Mouse (Mus musculus) urinary bladder, postnatal 10 days (tissue): ENCODE data around the gene Tars2.
A peak's percentile ranks its signal among the peaks of the same experiment; 100 is the strongest.
"Not testable (repeated sequence)": the region's sequence is repeated elsewhere in the genome, so short reads cannot be mapped to it uniquely, and the experiment has no call there.

Source experiments
- DNase-seq: peaks from one replicate; pipeline ENCODE4 v3.0.0; 2022; ENCODE audit warnings: low spot score

Gene Tars2

DNA sequence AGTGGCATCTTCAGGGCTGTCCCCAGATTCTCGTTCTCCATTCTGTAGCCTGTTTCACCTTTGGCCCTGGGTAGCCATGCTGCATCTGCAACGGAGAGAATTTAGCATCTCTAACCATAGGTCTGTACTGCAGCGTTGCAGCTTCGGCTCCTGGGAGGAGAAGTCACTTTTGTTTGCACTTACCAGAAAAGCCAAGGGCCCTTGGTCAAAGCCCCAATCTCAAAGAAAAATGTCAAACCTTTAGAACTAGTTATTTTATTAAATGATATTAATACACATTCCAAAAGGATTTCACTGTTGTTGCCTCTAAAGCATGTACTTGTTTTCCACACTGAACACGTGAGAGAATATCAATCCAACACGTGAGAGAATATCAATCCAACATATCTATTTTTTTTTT, at the start of gene Tars2:
Tars2 (minus strand) TSS at position 101 of the 400 bp plus-strand sequence.
- no peak for DNase-seq

DNA sequence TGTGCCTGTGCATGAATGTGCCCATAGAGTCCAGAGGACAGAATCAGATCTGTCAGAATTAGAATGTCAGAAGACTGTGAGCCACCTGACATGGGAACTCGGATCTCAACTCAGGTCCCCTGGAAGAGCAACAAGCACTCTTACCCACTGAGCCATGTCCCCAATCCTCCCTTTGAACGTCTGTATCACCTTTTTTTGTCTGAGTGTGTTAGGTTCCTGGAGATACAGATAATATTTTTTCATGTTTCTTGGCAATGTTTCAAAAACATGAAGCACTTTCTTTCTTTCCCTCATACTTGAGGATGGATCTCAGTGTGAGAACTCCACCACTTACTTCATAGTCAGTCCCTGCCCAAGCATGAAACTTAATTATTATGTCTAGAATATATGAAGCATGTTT, 48.4 kb upstream of the Tars2 start:
- DNase-seq, result no peak

DNA sequence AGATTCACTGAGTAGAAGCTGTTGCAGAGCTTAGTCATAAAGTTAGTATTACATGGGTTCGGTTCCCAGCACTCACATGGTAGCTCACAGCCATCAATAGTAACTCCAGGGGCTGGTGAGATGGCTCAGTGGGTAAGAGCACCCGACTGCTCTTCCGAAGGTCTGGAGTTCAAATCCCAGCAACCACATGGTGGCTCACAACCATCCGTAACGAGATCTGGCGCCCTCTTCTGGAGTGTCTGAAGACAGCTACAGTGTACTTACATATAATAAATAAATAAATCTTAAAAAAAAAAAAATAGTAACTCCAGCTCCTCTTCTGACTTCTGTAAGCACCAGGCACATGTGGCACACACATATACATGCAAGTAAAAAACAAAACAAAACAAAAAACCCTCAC, 47.6 kb upstream of the Tars2 start:
- DNase-seq, result not testable (repeated sequence)

DNA sequence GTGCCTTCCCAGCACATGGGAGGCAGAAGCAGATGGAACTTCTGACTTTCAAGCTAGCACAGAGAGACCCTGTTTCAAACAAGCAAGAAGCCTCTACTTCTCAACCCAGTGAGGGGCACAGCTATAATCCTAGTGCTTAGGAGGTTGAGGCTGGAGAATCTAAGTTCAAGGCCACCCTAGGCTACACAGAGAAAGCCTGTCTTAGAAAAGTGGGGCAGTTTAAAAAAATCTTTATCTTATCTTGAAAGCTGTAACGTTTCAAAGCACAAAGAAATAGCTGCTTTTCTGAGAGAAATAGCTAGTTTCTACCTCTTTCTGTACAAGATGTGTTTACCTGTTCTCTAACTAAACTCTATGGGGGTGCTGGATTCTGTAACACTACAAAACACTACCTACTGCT, 46.7 kb upstream of the Tars2 start:
- DNase-seq, result no peak

DNA sequence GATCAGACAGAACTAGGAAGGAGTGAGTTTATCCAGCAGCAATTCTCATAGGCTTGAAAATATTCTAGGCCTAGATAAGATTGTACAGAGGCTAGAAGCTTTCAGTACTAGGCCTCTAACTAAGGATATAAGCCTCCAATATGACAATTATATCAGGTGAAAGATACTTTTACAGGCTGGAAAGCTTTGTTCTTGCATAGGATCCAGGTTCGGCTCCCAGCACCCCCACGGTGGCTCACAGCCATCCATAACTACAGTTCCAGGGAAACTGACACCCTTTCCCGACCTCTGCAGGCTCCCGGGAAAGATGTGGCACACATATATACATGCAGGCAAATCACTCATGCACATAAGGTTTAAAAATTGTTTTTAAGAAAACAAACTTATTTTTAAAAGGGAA, 43.8 kb upstream of the Tars2 start:
- no peak for DNase-seq

DNA sequence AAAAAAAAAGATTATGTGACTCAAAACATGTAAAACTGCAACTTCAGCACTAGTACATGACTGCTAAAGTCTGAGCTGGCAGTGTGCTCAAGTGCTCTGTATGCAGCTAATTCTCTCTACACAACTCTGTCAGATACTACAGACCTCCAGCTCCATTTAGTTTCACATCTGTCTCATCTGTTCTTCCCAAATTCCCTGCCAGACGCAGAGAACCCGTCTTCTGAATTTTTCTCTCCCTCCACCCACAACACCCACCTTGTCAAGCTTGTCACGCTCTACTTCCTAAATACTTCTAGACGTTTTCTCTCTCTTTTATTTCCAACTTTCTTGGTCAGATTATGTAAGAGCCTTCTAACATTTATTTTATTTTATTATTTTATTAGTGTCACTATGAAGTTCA, 38.8 kb upstream of the Tars2 start:
- no peak for DNase-seq

DNA sequence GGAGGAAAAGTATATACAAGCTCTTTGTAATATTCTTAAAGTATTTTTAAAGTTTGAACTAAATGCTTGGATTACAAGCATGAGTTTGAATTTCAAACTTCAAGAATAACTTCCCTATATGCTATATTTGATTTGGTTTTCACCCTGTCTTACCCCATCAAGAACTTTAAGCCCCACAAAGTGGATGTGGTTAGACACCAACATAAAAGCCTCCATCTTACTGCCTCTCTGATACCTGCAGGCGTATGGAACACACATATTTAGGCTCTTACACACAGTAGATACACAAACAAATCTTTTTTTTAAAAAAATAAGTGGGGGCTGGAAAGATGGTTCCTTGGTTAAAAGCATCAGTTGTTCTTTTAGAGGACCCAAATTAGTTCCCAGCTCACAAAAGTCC, 34.3 kb upstream of the Tars2 start:
- DNase-seq, result no peak

DNA sequence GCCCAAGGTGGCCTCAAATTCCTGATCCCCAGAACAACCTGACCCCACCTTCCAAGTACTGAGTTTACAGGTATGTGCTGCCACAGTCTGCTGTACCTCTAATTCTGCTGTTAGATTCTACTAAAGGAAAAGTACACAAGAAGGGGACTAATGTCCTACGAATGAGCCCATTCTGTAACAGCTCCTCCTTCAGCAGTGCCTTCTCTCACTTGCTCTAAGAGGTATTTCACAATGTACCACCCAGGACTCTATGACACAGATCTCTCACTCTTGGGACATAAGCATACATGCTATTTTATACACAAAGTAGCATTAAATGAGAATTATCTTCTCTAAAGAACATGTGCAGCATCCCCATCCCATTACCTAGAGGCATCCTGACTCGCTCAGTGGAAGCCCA, 33.7 kb upstream of the Tars2 start:
- DNase-seq, result no peak

DNA sequence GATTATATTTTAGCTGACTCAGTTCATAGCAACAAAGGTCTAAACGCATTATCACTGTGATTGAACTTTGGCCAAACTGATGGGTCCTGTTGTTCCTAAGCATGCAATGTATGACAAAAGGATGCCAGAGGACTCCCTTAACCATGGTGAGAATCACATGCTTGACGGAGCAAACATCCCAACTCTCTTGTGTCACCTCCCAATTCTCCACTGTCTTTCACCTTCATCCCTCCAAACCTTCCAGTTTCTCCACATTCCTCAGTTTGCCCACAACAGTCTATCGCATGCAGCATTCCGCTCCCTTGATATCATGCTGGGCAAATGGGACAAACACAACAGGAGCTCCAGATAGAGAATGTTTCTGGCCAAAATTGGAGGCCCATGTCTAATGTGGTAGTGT, 25.5 kb upstream of the Tars2 start:
- no peak for DNase-seq

DNA sequence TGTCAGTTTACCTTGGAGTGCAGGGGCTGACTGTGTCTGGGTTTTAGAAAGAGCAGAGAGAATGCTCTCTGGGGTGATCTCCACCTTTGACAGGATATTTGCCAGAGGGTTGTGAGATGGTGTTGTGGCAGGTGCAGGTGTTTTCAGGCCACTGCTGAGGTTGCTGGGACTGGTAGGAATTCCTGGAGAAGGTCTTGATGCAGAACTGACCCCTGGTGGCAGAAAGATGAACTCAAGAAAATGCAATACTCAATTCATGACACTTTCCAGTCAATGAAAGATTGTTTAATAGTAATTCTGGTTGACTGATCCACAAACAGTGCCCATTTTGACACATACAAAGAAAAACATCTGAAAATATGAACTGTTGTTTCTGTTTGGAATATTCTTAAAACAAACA, 12.0 kb upstream of the Tars2 start:
- DNase-seq, result no peak

DNA sequence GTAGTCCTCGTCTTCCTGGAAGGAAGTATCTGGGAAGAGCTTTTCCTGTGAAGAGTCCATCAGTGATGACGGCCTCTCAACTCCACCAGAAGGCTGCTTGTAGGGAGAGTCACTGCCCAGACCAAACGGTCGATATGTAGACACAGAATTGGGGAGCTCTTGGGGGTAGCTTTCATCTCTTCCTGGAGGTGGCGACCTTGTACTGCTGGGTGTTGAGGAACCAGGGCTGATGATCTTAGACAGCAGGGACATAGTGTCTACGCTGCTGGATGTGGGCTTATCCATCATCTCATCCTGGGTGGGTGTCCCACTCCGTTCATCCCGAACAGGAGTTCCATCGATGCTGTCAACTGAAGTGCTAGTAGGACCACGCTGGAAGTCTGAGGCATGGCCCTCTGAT, 5.5 kb upstream of the Tars2 start:
- no peak for DNase-seq

DNA sequence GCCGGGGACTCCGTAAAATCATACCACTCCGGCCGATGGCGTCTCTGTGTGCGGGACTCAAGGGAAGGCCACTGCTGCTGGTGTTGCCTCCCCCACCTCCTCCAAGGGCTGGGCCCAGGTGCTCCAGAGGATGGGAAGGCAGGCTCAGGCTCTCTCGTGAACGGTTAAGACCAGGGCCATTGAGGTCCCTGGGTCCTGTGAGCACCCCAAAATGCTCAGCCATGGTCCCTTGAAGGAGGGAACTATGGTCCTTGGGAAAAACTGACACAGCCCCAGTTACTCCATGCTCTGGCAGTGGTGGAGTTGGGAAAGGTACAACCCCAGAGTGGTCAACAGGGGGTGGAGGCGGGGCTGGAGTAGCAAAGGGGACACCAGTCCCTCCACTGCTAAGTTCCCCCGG, 3.8 kb upstream of the Tars2 start:
- DNase-seq, result no peak

DNA sequence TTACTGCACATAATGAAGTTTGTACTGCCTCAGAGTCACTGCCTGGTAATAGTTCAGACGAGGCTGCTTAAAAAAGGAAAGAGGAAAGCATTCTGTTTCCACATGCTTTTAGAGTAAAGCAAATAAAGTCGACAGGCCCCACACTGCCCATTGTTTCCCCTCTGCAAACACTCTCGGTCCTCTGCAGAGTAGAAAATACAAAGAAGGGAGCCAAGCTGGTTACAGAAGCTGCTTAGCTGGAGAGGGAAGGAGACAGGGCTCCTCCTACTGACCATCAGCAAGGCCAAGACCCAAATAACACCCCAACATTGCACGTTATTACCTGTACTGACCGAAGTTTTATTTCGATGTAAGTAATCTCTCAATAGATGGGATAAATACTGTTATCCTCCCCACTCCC, 3.0 kb upstream of the Tars2 start:
- DNase-seq, result no peak

DNA sequence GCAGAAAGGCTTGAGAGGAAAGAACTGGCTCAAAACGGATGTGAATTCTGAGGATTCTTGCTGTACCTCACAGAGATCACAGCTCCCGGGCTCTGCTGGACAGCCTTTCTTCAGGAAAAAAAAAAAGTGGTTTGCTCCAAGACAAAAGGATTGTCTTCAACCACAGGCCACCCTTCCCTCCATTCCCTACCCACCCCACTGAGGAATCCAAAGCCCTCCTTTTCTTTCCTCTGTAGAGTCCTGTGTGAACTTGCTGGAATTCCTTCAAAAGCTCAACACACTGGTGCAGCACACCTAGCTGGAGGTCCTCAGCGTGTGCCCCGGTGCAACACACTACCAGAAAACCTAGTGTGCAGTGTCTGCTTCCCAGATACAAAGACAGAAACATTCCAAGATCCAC, 1.8 kb upstream of the Tars2 start:
- no peak for DNase-seq

DNA sequence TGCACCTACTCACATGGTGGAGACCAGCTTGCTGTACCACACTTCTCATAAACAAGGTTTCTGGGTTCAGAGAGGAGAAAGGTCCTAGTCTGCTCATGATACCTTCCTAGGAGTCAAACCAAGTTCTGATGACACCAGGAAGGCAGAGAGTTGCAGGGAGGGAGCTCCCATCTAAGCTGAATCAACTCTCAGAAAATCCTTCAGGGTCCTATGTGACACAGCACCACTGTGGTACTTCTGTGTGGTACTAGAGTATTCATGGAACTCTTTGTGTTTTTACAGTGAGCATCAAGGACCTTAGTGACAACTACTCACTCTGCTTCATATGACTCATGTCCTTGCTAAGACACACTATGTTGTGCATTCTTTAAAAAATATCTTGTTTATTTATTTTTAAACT, 650 bp upstream of the Tars2 start:
- DNase-seq, result no peak

DNA sequence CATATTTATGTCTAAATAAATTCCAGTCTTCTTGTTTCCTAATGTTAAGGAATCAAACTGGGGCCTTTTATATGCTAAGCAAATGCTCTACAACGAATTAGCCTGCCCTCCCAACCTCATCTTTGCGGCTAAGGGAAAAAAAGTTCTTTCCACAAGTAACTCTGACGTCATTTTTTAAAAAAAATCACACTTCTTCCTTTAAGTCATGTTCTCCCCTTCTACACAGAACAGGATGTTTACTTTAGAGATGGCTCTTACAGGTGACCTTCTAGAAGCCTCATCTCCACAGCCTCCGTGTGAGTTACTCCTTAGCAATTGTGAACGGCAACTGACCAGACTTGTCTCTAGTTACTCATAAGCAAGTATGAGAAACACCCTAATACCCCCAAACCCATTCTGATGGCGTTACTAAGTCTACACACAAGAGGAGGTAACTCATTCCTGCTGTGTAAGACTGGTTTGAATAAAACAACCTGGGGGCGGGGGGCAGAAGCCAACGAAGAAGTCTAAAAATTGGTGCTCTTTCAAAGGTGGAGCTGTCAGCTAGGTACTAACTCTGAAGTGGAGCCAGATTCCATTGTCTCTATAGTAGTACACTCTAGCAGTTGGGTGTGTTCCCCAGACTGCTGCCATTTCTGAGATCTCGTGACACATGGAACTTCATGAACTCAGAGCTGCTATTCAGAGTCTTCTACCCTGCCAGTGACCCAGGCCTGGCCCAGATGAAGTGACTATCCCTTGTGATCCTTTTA, 1.4 kb downstream of the Tars2 start:
- DNase-seq, result no peak

DNA sequence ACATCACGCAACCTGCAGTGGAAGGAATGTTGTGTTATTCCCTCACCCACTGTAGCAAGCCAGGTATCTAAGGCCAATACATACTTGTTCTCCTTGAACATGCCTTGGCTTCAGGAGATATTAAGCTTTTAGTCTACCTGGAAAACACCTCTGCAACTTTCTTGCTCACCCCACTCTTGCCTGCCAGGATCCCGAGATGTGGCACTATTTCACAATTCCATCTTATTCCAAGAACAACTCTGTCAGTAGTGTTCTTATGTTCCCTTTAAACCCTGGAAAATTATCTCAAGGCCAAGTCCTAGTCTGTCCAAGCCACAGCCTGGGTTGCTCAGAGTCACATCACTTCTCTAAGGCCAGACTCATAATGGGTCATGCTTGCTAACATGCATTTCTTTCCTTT, 3.2 kb downstream of the Tars2 start:
- no peak for DNase-seq

DNA sequence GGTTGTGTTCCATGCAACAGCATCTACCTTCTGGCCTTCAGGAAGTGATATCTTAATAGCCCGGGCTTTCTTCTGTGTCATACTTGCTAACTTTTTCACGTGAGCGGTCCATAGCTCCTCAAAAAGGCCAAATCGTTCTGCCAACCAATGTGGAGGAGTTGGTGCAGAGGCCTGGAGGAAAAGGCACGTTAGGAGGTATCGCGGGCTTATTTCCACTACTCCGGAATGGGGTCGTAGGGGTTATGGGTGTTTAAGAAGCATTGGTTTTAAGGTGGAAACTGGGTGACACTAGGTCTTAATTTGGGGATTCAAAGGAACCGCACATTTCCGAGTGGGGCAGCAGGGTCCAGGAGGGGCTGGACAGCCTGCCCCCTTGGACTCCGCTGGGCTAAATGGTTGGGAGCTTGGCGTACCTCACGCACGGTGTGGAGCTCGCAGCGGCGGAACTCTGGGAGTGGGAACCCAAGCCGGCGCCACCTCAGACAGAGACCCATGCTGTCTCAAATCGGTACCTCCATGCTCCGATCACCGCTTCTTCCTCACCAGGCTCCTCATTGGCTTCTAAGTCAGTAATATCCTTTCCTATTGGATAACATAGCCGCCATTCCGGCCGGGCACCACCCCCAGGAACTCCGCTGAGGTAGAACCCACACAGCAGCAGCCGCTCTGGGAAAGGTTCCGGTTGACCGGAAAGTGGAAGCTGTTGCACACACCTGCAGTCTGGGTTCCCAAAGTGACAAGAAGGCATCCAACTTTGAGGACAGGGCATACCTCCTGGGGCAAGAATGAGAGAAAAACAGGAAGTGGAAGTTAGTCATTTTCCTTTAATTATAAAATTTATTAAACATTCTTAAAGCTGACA, 5.4 kb downstream of the Tars2 start:
- peak; percentile 77 for DNase-seq

DNA sequence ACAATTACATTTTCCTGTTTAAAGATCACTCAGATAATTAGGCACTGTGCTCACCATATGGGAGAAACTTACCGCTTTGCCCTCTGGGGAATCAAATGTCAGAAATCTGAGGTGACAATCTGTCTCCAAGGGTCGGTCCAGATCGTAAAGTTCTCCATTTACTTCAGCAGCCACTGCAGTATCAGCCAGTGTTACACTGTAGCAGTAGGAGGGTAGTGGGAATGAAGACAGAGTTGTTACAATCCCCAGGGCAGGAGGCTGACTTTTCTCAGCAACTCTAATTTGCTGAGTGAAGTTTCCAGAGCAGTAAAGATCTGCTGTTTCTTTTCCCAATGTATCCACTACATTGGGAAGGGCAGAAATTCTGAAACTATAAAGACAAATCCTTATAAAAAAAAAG, 7.1 kb downstream of the Tars2 start:
- DNase-seq, result no peak

DNA sequence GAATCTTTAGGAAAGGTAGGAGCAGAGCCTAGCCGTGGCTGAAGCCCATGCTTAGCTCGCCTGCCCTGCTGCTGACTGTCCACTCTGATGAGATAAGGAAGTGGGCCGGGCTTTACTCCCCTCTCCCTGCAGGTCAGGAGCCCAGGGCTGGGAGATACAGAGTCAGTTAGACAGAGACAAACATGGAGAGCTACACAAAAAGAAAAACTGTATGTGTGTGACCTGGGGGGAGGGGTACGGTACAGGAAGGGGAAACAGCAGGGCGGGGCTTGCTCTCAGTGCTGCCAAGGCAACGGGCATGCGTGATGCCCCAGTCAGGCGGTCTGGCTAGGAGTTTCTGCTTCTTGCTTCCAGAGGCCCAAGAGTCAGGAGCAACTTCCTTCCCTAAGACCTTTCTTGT, 19.6 kb downstream of the Tars2 start:
- no peak for DNase-seq

DNA sequence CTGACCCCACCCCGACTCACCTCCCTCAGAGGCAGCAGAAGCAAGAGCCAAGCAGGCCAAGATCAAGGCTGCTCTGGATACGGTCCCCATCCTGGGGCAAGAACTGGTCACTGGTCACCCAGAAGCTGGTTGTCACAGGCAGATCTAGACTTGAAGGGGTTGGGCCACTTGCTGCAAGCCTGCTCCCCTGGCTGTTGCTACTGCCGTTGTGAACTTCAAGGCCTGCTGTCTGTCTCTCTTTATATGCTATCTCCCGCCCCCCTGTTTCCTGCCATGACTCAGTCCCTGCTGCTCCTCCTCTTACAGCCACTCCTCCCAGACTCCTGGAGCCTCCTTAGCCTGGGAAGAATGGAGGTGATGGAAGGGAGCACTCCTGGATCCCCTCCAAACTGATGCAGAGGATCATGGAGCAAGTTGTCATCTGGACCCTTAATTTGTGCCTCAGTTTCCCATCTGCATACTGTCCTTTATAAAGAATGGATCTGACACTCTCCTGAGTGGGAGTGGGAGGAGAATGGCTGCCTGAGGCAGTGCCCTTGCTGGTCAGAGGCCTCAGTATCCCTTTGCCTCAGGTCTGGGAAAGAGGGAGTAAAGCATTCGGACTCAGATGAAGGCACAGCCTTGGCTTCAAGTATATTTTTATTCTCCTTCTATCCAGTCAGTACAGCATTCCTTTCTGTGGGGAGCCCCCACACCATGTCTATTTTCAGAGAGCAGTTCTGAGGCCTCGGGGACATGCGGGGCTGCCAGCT, 20.5 kb downstream of the Tars2 start, which contains the start of gene Ecm1:
Ecm1 (minus strand) TSS at position 217 of the 752 bp plus-strand sequence.
- DNase-seq, result no peak

DNA sequence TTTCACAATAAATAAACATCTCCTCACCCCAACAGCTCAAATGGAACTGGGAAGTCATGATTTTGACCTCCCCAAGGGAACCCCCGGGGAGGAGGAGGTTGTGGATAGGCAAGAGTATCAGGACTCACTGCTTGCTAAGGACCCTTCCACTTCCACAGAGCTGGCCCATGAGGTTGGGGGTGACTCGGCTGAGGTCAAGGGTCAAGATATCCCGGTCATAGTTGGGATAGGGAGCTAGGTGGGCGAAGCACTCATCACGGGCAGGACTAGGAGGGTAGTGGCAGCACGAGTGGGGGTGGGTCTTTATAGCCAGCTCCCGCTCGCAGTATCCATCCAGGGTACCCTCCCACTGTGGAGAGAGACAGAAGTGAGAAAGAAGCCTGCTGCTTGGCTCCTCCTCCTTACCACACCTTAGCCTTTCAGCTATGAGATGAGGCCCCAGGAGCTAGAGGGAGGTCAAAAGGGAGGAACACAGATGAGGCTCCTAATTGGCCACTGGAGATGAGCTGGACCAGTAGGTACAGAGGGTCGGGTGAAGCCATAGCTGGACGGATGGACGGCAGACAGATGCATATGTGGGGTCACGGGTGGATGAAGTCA, 24.8 kb downstream of the Tars2 start:
- DNase-seq, result no peak
